Mouse (Mus musculus): ENCODE results near the gene Sppl2b. TPM values are rescaled to one million over a fixed set of nuclear protein-coding genes. Genes with fewer than 3 reads are reported as not detected.
"Not testable (repeated sequence)": the region's sequence is repeated elsewhere in the genome, so short reads cannot be mapped to it uniquely, and the experiment has no call there.

Sppl2b gene
- total RNA-seq, 2 experiments from 2014 or later = 22.4 to 23.6 TPM

DNA sequence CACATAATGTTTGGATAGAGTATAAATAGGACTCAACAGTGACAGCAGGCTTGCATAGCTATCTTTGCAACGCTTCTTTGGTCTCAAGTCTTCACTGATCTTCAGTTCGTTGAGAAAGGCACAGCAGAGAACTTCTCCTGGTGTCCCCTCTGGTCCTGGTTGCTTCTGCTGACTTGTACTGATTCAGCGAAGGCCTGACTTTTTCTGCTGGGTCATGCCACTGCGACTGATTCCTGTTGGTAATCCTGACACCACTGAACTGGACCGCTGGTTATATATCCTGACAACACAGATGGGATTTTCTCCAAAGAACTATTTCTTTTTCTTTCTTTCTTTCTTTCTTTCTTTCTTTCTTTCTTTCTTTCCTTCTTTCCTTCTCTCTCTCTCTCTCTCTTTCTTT is 32.5 kb upstream of the Sppl2b start:
- no peak for DNase-seq (ENCODE audit: low spot score)
- intact Hi-C loops (cut with DNase I) = loop anchor here (1.0 kb wide), 1 partner anchor 58 kb away; no protein-coding TSS in a partner anchor

GRCm38 (mm10) chr10:80823316-80823715 is 31.8 kb upstream of the Sppl2b start:
- intact Hi-C loops (cut with DNase I) = no loop called here
- no peak for DNase-seq (ENCODE audit: low spot score)

DNA sequence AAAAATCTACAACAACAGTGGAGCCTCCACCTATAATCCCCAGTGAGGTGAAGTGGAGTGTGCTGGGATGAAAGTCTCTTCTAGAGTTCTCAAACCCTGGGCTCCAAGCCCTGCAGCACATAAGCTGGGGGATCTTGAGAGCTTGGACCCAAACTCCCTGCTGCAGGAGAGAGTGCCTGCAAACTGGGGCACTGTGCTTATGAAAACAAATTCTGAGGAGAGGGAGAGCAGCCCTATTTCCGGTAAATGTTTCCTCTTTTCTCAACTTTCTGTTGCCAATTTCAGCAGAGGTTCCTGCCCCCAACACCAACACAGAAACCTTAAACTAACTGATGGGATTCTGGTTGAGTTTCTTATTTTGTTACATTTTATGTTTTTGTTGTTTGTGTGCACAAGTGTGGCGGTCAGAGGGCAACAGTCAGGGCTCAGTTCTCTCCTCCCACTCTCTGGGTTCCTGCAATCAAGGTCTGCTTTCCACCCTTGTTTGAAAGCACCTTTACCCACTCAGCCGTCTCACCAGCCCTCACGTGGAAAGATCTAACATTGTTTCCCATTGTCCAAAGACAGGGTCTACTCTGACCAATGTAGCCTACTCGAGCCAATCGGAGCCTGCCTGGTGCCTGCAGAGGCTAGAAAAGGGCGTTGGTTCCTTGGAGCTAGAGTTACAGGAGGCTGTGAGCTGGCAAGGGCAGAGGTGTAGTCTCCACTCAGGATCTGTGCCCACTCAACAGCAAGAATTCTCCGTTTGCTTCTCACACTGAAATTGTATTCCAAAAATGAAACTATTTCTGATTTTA is 31.0 kb upstream of the Sppl2b start:
- intact Hi-C loops (cut with DNase I) = no loop called here
- DNase-seq (ENCODE audit: low spot score) = no peak

DNA sequence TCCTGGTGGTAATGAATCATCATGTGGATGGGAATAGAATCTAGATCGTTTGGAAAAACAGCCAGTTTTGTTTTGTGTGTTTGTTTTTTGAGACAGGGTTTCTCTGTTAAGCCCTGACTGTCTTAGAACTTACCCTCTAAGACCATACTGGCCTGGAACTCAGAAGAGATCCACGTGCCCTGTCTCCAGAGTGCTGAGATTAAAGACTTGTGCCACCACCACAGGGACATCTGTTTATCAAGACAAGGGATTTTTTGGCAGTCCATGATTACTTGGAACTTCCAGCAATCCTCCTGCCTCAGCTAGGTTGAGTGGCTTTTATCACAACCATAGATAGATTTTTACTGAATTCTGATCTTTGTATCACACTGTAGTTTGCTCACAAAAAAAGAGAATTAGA is 30.2 kb upstream of the Sppl2b start:
- no peak for DNase-seq (ENCODE audit: low spot score)
- intact Hi-C loops (cut with DNase I) = no loop called here

DNA sequence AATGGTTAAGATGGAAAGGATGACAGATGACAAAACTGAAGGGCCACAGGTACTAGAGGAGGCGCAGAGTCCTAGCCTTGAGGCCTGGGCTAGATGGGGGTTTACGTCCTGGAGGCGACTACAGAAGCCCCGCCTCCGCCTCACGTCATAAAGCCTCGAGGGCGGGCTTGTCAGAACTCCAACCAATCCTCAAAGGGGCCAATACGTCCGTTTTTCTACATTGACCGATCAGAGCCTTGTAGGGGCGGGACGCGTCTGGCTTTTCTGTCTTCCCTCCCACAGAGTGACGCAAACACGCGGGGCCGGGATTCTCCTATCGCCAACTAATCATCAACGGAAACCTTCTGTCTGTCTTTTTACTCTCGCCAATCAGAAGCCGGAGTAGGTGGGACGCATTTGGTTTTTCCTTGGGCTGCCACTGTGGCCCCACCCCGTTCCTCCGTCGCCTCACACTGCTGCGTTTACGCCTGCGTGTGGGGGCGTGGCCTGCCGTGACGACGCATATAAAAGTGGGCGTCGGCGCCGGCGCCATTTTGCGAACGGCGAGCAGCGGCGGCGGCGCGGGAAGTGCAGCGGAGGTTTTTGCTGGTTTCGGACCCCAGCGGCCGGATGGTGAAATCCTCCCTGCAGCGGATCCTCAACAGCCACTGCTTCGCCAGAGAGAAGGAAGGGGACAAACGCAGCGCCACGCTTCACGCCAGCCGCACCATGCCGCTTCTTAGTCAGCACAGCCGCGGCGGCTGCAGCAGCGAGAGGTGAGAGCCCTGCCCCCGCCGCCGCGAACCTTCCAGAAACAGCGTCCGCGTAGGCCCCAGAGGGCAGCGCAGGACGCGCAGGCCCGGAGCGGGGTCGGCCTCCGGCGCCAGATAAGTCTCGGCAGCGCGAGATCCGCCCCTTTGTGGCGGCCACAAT is 28.7 kb upstream of the Sppl2b start, which contains the start of gene Oaz1:
TSS of gene Oaz1 (plus strand) at position 506 of the 912 bp plus-strand sequence.
- DNase-seq (ENCODE audit: low spot score) = peak; percentile 100
- intact Hi-C loops (cut with DNase I) = loop anchor here (2.0 kb wide), 1 partner anchor 28 kb away; the partner anchor contains the start of genes Plekhj1 and Sf3a2

DNA sequence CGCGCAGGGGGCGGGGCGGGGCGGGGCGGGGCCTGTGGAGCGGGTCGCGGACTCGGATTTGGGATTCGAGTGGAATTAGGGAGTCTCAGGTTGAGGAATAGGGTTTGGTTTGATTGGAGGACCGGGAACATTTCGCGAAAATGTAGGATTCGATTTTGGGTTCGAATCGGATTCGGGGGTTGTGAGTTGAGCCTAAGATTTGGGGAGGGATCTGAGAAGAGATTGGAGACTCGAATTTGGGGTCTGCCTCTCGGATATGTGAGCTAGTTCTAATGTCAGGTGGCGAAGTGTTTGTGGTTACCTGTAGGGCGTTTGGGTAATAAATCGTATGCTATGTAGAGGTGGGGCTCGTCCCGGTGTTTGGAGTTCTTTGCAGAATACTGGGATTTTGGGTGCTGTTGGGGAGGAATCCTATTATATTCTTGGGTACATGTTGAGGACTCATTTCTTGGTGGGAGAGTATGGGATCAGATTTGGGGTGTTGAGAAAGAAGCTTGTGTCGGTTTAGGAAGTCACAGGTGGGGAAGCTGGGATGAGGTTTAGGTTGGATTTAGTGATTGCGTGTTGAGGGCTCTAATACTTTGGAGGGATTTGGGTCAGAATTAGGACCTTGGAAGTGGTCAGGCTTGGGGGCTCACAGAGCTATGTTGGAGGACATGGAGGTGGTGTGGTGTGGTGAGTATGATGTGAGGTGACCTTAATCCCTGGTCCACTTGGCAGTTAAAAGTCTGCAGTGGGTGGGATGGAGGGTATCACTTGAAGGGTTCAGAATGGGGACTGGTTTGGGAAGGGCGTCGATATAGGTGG is 27.8 kb upstream of the Sppl2b start:
- intact Hi-C loops (cut with DNase I) = loop anchor here (2.0 kb wide), 1 partner anchor 28 kb away; the partner anchor contains the start of genes Plekhj1 and Sf3a2
- DNase-seq (ENCODE audit: low spot score) = no peak

DNA sequence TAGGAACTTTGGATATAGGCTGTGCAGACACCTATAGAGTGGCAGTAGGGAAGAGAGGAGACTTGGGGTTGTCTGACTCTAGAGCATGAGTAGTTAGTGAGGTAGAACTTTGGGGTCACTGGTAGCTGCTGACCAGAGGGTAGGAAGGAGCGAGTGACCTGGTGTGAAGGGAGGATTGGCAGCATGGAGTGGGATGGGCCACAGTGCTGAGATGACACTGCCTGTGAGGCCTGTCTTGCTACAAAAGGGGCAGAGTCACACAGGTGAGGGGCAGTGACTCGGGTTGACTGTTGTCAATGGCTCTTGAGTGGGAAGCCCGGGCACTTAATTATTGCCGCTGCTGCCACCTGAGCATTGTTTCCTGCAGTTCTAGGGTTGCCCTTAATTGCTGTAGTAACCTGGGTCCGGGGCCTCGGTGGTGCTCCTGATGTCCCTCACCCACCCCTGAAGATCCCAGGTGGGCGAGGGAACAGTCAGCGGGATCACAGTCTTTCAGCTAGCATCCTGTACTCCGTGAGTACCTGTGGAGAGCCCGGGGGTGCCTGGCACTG is 27.1 kb upstream of the Sppl2b start:
- DNase-seq (ENCODE audit: low spot score) = no peak
- intact Hi-C loops (cut with DNase I) = loop anchor here (2.0 kb wide), 1 partner anchor 29 kb away; the partner anchor contains the start of genes Plekhj1 and Sf3a2

- intact Hi-C loops (cut with DNase I) = not testable (repeated sequence)
These were observed 26.5 kb upstream of the Sppl2b start for GRCm38 (mm10) chr10:80828587-80828986.

DNA sequence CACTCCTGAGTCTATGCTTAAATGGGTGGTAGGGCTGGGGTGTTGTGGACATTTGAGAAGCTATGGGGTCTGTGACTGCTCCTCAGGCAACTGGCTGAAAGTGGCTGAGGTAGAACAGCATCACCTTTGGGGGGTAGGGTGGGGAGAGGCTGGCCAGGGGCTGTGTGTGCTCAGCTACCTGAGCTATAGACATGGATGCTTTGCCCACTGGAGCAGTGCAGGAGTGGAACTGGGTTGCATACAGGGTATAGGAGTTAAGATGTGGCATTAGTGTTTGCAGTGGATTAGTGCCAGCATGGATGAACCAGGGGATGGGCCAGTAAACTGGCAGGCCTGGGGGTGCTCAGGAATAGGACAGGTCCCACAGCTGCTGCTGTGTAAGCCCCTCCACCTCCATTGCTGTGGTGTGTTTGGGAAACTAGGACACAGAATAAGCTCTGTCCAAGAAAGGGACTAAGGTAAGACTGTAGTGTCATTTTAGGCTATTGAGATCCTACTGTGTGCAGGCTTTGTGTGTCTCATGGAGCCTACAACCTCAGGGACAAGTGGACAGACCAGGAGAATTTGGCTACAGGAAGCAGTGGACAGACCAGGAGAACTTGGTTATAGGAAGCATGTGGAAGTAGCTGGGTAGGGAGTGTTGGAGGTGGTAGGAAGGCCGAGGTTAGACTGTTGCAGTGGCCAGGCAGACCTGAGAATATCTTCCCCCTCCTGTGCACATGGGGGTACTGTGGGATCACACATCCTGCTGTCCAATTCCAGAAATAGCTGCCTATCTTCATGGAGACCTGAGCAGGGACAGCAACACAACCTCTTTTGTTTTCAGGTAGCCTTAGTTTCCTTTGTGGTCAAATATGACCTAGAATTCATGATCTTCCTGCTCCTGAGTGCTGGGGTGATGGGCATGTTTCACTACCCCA is 25.5 kb upstream of the Sppl2b start:
- intact Hi-C loops (cut with DNase I) = no loop called here
- no peak for DNase-seq (ENCODE audit: low spot score)

More at GRCm38 (mm10) chr10:80828587-80828986, 26.5 kb upstream of the Sppl2b start:
- DNase-seq (ENCODE audit: low spot score) = not testable (repeated sequence)

DNA sequence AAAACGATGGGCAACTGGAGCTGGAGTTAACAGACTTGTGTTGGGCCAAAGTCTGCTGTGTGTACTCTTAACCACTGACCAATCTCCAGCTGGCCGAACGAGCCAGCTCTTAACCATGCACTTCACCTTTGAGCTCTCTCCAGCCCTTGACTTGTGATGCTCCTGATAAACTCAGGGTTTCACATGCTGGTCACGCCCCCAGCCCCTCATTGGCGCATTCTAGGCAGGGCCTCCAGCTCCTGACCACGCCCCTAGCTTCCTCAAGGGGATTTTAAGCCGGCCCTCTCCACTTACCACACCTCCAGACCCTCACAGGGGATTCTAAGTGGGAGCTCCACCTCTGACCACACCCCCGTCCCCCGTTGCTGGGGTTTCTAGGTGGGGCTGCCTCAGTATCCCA is 23.9 kb upstream of the Sppl2b start:
- intact Hi-C loops (cut with DNase I) = no loop called here
- DNase-seq (ENCODE audit: low spot score) = no peak

DNA sequence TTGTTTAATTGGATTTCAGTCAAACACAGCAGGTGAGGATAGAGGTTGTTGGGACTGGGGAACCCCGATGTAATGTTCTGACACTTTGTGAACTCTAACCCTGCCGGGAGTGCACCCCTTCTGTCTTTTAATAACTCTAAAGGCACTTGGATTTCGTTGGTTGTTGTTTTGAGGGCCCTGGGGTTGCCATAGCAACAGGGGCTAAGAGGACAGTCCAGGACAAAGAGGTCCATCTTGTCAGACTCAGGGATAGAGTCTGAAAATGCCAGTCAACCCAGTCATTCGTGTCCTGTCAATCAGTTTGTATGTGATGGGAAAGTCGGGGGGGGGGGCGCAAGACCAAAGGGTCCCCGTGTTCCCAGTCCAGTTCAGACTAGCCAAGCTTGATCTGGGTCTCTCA is 22.3 kb upstream of the Sppl2b start:
- no peak for DNase-seq (ENCODE audit: low spot score)
- intact Hi-C loops (cut with DNase I) = no loop called here

- DNase-seq (ENCODE audit: low spot score) = no peak
- intact Hi-C loops (cut with DNase I) = no loop called here
These were observed 19.5 kb upstream of the Sppl2b start for GRCm38 (mm10) chr10:80835617-80836016.

DNA sequence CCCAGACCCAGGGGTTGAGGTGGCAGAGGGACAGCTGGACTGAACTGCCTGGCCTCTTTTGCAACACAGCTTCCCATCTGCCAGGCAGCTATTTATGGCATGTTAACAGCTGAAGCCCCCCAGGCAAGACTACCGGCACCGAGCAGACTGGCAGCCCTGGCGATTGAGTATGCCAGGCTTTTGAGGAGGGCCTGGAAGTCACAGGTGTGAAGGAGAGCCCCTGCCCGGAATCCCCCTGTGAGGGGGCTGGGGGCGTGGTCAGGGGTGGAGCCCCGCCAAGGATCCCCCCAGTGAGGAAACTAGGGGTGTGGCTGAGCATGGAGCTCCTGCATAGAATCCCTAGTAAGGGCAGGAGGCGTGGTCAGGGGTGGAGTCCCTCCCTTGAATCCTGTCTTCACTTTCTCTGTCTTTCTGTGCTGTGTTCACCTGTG is 18.1 kb upstream of the Sppl2b start:
- DNase-seq (ENCODE audit: low spot score) = no peak
- intact Hi-C loops (cut with DNase I) = no loop called here

DNA sequence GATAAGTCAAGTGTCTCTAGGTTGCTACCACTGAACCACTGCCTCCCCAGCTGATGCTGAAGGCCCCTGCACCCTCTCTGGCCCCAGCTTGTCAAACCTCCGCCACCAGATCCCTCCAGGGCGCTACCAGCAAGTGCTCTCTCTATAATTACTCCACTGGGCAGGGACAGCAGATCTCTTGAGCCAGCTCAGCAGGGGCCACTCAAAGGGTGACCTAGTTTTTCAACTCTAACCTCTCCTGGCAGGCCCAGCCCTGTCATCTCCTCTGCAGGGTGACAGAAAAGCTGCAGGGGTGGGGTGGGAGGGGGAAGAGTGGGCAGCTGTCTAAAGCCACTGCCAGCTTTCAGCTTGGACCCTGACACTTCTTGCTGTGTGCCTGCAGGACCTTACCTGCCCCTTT is 17.2 kb upstream of the Sppl2b start:
- no peak for DNase-seq (ENCODE audit: low spot score)
- intact Hi-C loops (cut with DNase I) = no loop called here

DNA sequence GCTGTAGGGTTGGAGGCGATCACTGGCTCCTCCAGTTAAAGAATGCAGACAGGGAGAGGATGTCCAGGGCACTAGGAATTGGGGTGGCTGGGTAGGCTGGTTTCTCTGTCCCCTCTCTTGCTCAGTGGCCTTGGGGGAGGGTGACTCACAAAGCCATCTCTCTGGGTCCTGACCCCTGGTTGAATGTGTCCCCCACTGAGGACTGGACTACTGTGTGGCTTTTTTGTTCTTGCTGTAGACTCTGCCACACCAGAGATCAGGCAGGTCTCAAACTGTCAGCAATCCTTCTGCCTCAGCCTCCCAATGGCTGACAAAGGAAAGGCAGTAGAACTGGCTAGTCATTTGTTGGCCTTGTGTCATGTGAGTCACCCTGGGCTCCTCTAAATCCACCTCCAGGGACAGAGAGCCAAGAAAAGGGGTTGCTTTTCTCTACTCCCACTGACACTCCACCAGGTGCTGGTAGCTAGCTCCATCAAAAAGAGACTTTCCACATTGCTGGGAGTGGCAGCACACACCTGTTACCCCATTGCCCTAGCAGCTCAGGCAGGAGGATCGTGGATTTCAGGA is 16.6 kb upstream of the Sppl2b start:
- DNase-seq (ENCODE audit: low spot score) = no peak
- intact Hi-C loops (cut with DNase I) = no loop called here

- no peak for DNase-seq (ENCODE audit: low spot score)
- intact Hi-C loops (cut with DNase I) = no loop called here
These were observed 15.2 kb upstream of the Sppl2b start for GRCm38 (mm10) chr10:80839848-80840247.

DNA sequence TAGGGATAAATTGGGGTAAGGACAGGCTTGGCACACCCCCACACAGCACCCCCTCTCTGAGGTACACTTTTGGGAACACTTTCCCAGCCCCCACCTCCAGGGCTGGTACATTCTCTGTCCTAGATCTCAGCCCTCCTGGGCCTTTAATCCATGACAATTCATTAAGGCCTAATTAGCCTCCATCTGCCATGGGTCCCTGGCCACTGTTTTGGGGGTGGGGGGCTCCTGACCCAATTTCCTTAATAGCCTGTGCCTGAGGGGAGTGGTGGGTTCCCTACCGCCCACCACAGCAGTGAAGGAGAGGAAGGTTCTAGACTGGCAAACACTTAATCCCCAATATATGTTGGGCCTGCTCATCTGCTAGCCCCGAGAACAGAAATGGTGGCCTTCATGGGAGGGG is 13.4 kb upstream of the Sppl2b start:
- DNase-seq (ENCODE audit: low spot score) = no peak
- intact Hi-C loops (cut with DNase I) = no loop called here

DNA sequence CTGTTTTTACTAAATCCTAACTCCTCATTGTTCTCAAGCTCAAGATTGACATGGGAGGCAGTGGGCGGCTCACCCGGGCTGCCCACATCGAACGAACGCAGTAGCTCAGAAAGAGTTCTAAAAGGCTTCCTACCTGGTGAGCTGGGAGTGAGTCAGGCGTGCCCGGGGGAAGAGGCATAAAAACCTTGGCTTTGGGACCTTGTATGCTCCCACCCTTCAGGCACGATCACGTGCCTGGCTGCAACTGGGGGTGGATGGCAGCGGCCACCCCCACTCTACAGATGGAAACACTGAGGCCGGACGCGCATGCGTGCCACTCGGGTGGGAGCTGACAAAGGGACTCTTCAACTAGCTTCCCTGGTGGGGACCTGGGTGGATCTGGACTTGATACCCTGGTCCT is 12.7 kb upstream of the Sppl2b start:
- intact Hi-C loops (cut with DNase I) = no loop called here
- no peak for DNase-seq (ENCODE audit: low spot score)
